Mouse (Mus musculus) intestine, postnatal 0 days (tissue): ENCODE results near the gene Nat9. TPM values are rescaled to one million over a fixed set of nuclear protein-coding genes. Genes with fewer than 3 reads are reported as not detected.

ENCODE experiments used
- ATAC-seq: fragments of 200-750 bp; cut with Nextera tagmentation; 2 replicates; pipeline ENCODE4 v1.8.0; 2017; ENCODE audit warnings: mild to moderate bottlenecking, moderate TSS enrichment, moderate library complexity
- H3K27ac ChIP-seq: fragments of 300-500 bp; sonication (generic); 2 replicates; pipeline ENCODE4 v1.5.1; 2014; ENCODE audit warnings: mild to moderate bottlenecking, low read depth, low read length, moderate library complexity
- H3K27me3 ChIP-seq: fragments of 300-500 bp; sonication (generic); replicated peaks from 2 replicates; pipeline ENCODE4 v1.6.1; 2014; ENCODE audit warnings: low read length, mixed read lengths; ENCODE audit not compliant: control insufficient read depth, insufficient read depth
- H3K36me3 ChIP-seq: fragments of 300-500 bp; sonication (generic); 2 replicates; pipeline ENCODE4 v1.6.1; 2014; ENCODE audit warnings: mild to moderate bottlenecking, moderate library complexity; ENCODE audit not compliant: control insufficient read depth, insufficient read depth
- H3K4me1 ChIP-seq: fragments of 300-500 bp; sonication (generic); replicated peaks from 2 replicates; pipeline ENCODE4 v1.6.1; 2014; ENCODE audit warnings: antibody characterized with exemption, low read length, mixed read lengths; ENCODE audit not compliant: control insufficient read depth, insufficient read depth
- H3K4me2 ChIP-seq: fragments of 300-500 bp; sonication (generic); replicated peaks from 2 replicates; pipeline ENCODE4 v1.6.1; 2014; ENCODE audit warnings: low read depth, mild to moderate bottlenecking, moderate library complexity
- H3K4me3 ChIP-seq: fragments of 300-500 bp; sonication (generic); 2 replicates; pipeline ENCODE4 v1.5.1; 2014; ENCODE audit warnings: low read depth, low read length
- H3K9ac ChIP-seq: fragments of 300-500 bp; sonication (generic); 2 replicates; pipeline ENCODE4 v1.6.1; 2014; ENCODE audit warnings: mild to moderate bottlenecking, low read depth, low read length
- H3K9me3 ChIP-seq: fragments of 300-500 bp; sonication (generic); 2 replicates; pipeline ENCODE4 v1.6.1; 2016; ENCODE audit warnings: mixed run types; ENCODE audit not compliant: control insufficient read depth
- CTCF ChIP-seq: sonication (generic); IDR thresholded peaks from 2 replicates; pipeline ENCODE4 v1.5.1; 2016; ENCODE audit warnings: low read depth, mild to moderate bottlenecking, control low read depth, antibody characterized with exemption, moderate library complexity
- WGBS: fragments of 180-500 bp; shearing (Covaris S2); extraction: QIAGEN DNeasy Blood & Tissue Kit; methylation state at CpG from one replicate; pipeline ENCODE4 v1.1.7; 2014; 5-methylcytosine and 5-hydroxymethylcytosine counted together
- polyA plus RNA-seq: library from polyadenylated mRNA; unstranded; fragments of >200 nt; fragmentation: Nextera tagmentation; extraction: Ambion mirVana; gene quantifications from 2 replicates; pipeline ENCODE4 v1.2.1, GENCODE M21; 2015

Gene Nat9
- polyA plus RNA-seq, 1 experiment from 2014 or later = 35.0 TPM

DNA sequence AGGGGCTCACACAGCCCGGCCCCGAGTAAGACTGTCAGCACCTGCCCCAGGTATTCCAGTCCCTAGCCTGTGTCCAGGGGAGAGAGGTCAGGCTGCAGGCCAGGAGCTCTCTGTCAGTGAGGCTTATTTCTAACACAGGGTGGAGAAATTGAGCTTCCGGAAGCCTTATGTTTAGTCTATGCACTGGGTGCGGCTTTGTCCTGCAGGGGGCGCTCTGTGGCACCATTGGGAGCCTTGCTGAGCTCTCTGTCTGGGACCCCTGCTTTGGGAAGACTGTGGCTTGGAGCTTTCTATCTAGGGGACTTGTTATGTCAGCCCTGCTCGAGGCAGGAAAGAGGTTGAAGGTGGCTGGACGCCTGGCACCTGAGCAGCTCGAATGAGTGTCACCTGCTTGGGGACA, 37.2 kb upstream of the Nat9 start:
- WGBS = 58% methylated on average over 8 of the region's 8 CpGs
- Histone ChIP-seq H3K9me3 (no peaks in the 10 kb centered on the region), H3K4me3 (no peak overlapping the region), H3K36me3 (peaks cover 6% of the 10 kb centered on the region), H3K9ac (no peak overlapping the region), H3K27ac (no peak overlapping the region), H3K4me2 (no peak overlapping the region), H3K4me1 (peaks cover 6% of the 10 kb centered on the region; the same call in 1 of the 2 replicates), H3K27me3 (no peaks in the 10 kb centered on the region)
- peak; percentile 76 for TF ChIP-seq CTCF
- no peak for ATAC-seq

GRCm38 (mm10) chr11:115223877-115224276, 36.2 kb upstream of the Nat9 start:
- Histone ChIP-seq H3K4me3 (no peak overlapping the region), H3K9me3 (no peaks in the 10 kb centered on the region), H3K4me2 (no peak overlapping the region), H3K9ac (no peak overlapping the region), H3K27me3 (no peaks in the 10 kb centered on the region), H3K4me1 (peaks cover 9% of the 10 kb centered on the region), H3K27ac (no peak overlapping the region), H3K36me3 (peaks cover 11% of the 10 kb centered on the region)
- no peak for ATAC-seq
- 80% methylated on average over 6 of the region's 6 CpGs for WGBS
- no peak for TF ChIP-seq CTCF

DNA sequence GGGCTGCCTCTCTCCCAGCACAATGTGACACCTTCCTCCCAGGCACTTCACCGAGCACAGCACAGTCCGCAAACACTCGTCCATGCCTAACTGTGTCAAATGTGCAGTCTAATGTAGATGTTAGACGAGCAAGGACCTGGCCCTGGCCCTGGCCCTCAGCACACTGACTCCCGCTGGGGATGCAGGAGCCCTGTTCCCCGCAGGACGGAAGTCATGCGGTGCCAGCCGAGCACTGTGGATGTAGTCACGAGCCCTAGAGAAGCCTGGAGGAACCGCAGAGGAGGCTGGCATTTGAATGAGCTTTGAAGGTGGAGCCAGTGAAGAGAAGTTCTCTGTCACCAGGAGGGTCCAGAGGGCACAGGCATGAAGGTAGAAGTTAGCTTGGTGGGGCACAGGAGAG, 35.8 kb upstream of the Nat9 start:
- Histone ChIP-seq H3K4me3 (no peak overlapping the region), H3K9me3 (no peaks in the 10 kb centered on the region), H3K36me3 (peaks cover 11% of the 10 kb centered on the region), H3K4me2 (no peak overlapping the region), H3K9ac (no peak overlapping the region), H3K27me3 (no peaks in the 10 kb centered on the region), H3K4me1 (peaks cover 12% of the 10 kb centered on the region), H3K27ac (no peak overlapping the region)
- no peak for ATAC-seq
- no peak for TF ChIP-seq CTCF
- WGBS = 80% methylated on average over 11 of the region's 11 CpGs

GRCm38 (mm10) chr11:115222570-115222969, 34.9 kb upstream of the Nat9 start:
- no peaks in the 10 kb centered on the region for H3K9me3 ChIP-seq
- no peak for ATAC-seq
- no peak overlapping the region for H3K9ac ChIP-seq
- H3K27ac ChIP-seq = no peak overlapping the region
- peaks cover 11% of the 10 kb centered on the region for H3K36me3 ChIP-seq
- no peaks in the 10 kb centered on the region for H3K27me3 ChIP-seq
- no peak overlapping the region for H3K4me3 ChIP-seq
- WGBS = 57% methylated on average over 5 of the region's 5 CpGs
- peaks cover 12% of the 10 kb centered on the region for H3K4me1 ChIP-seq
- TF ChIP-seq CTCF = no peak
- H3K4me2 ChIP-seq = no peak overlapping the region

DNA sequence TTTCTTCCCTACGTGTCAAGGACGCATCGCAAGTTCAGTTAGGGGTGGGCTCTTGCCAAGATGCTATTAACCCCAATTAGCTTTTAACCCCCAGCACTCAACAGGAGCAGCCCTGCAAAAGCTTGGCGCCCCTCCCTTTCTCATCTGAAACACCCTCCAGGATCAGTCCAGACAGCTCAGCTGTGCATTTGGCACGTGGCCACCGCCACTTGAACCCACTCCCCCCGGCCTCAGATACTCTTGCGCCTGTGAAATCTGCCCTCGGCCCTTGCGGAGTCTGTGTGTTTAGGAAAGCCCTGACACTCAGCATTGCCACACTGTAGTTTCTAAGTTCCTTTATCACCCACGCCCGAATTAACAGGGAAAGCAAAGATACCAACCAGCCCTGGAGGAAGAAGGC, 34.4 kb upstream of the Nat9 start:
- H3K4me3 ChIP-seq = no peak overlapping the region
- H3K27me3 ChIP-seq = no peaks in the 10 kb centered on the region
- no peaks in the 10 kb centered on the region for H3K9me3 ChIP-seq
- ATAC-seq = no peak
- H3K4me2 ChIP-seq = no peak overlapping the region; the same call in 1 of the 2 replicates
- H3K9ac ChIP-seq = no peak overlapping the region
- H3K4me1 ChIP-seq = peaks cover 12% of the 10 kb centered on the region
- H3K36me3 ChIP-seq = peaks cover 11% of the 10 kb centered on the region
- H3K27ac ChIP-seq = no peak overlapping the region
- TF ChIP-seq CTCF = no peak
- WGBS = 45% methylated on average over 12 of the region's 12 CpGs

GRCm38 (mm10) chr11:115219685-115220084, 32.0 kb upstream of the Nat9 start:
- H3K4me1 ChIP-seq = peaks cover 12% of the 10 kb centered on the region
- no peak overlapping the region for H3K9ac ChIP-seq
- peaks cover 11% of the 10 kb centered on the region for H3K36me3 ChIP-seq
- no peak overlapping the region for H3K4me2 ChIP-seq
- WGBS = 79% methylated on average over 10 of the region's 10 CpGs
- no peak overlapping the region for H3K27ac ChIP-seq
- H3K9me3 ChIP-seq = no peaks in the 10 kb centered on the region
- no peak for TF ChIP-seq CTCF
- no peak overlapping the region for H3K4me3 ChIP-seq
- no peaks in the 10 kb centered on the region for H3K27me3 ChIP-seq
- ATAC-seq = no peak

DNA sequence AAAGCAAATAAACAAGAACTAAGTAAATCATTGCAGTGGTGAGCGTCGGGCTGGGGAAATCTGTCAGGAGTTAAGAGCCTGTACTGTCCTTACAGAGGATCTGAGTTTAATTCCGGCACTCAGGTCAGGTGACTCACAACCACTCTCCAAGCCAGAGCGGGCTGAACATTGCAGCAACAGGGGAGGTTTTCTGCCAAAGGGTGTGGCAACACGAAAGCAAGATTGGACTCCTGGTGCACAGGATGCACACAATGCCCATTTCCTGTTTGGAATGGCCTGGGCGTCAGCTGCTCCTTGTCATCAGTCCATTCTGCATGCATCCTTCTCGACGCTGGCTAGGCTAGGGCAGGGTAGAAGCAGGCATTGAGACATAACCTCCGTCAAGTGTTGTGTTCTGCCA, 31.6 kb upstream of the Nat9 start:
- Histone ChIP-seq H3K4me3 (no peak overlapping the region), H3K4me2 (no peak overlapping the region), H3K27ac (no peak overlapping the region), H3K9ac (no peak overlapping the region), H3K9me3 (no peaks in the 10 kb centered on the region), H3K4me1 (peaks cover 12% of the 10 kb centered on the region), H3K36me3 (peaks cover 11% of the 10 kb centered on the region), H3K27me3 (no peaks in the 10 kb centered on the region)
- 28% methylated on average over 9 of the region's 9 CpGs for WGBS
- peak; percentile 78 for ATAC-seq
- no peak for TF ChIP-seq CTCF
